Mouse (Mus musculus) ES-Bruce4 (cell line): ENCODE measurements around the gene Ror2. TPM values are rescaled to one million over a fixed set of nuclear protein-coding genes. Genes with fewer than 3 reads are reported as not detected.

Experiments
- H3K27ac ChIP-seq: 2 replicates; pipeline ENCODE4 v1.5.1; 2012; ENCODE audit warnings: low read length, inconsistent platforms; ENCODE audit not compliant: insufficient read depth
- H3K27me3 ChIP-seq: 2 replicates; pipeline ENCODE4 v1.6.1; 2012; ENCODE audit warnings: mild to moderate bottlenecking, low read length, inconsistent platforms; ENCODE audit not compliant: control insufficient read depth, poor library complexity, insufficient read depth, severe bottlenecking
- H3K36me3 ChIP-seq: 2 replicates; pipeline ENCODE4 v1.6.1; 2012; ENCODE audit warnings: inconsistent platforms, mild to moderate bottlenecking, low read length, moderate library complexity; ENCODE audit not compliant: control insufficient read depth, poor library complexity, insufficient read depth, severe bottlenecking
- H3K4me1 ChIP-seq: one replicate; pipeline ENCODE4 v1.8.1; 2011; ENCODE audit warnings: low read length; ENCODE audit not compliant: control insufficient read depth, insufficient read depth
- H3K4me3 ChIP-seq: 2 replicates; pipeline ENCODE4 v1.5.1; 2011; ENCODE audit warnings: low read depth, mild to moderate bottlenecking, low read length
- H3K9ac ChIP-seq: 2 replicates; pipeline ENCODE4 v1.6.1; 2012; ENCODE audit warnings: low read depth, mild to moderate bottlenecking, inconsistent platforms; ENCODE audit not compliant: poor library complexity, severe bottlenecking
- H3K9me3 ChIP-seq: replicated peaks from 2 replicates; pipeline ENCODE4 v1.6.1; 2012; ENCODE audit warnings: mild to moderate bottlenecking, low read length, inconsistent platforms; ENCODE audit not compliant: control insufficient read depth, poor library complexity, insufficient read depth, severe bottlenecking
- CTCF ChIP-seq: IDR thresholded peaks from one replicate; pipeline ENCODE4 v1.8.1; 2011; ENCODE audit warnings: low read depth, low read length
- EP300 ChIP-seq: IDR thresholded peaks from 2 replicates; pipeline ENCODE4 v1.6.1; 2011; ENCODE audit warnings: low read depth, low read length; ENCODE audit not compliant: insufficient read depth
- POLR2A ChIP-seq: IDR thresholded peaks from one replicate; pipeline ENCODE4 v1.8.1; 2011; ENCODE audit warnings: low read length; ENCODE audit not compliant: insufficient read depth
- polyA plus RNA-seq: library from polyadenylated mRNA; stranded (reverse); fragments of >200 nt; gene quantifications from 2 replicates; pipeline ENCODE4 v1.2.4, GENCODE M21; 2011; ENCODE audit warnings: low read depth; ENCODE audit not compliant: missing spikeins, insufficient read depth, insufficient read length

Ror2 gene
- polyA plus RNA-seq, 1 experiment = 23.6 TPM

DNA sequence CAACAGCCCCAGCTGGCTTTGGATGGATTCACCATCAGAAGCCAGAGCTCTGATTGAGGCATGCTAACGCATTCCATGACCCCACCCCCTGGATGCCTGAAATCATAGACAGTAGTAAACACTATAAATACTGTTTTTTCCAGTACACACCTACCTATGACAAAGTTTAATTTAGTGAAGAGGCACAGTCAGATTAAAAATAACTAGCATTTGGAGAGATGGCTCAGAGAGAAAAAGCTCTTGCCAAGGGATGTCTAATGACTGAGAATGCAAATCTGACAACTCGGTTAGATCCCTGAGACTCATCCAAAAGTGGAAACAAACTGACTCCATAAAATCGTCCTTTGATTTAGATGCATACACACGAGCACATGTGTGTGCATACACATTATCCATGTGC is 15.4 kb downstream of the Ror2 start:
- Histone ChIP-seq H3K27ac (no peak overlapping the region), H3K27me3 (no peaks in the 10 kb centered on the region), H3K36me3 (no peaks in the 10 kb centered on the region), H3K4me3 (no peak overlapping the region), H3K9me3 (no peaks in the 10 kb centered on the region), H3K9ac (no peak overlapping the region), H3K4me1 (peaks cover 2% of the 10 kb centered on the region)
- TF ChIP-seq EP300 (no peak), CTCF (no peak), POLR2A (no peak)

DNA sequence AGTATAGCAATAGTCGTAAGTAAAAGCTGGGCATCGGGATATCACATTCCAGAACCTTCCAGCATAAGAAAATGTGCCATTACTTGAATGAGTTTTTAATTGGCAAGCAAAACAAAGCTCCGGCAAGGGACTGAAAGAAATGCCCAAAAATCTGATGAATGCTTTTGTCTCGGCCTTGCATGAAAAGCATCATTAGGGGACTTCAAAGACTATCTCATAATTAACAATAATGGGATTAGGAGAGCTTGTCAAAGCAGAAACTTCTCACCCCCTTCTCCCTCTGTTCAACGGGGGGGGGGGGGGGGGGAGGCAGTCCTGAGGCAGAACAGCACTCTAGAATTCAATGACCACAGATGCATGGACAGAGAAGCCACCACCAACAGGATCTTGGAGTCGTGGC is 17.4 kb downstream of the Ror2 start:
- H3K27ac ChIP-seq = no peak overlapping the region

DNA sequence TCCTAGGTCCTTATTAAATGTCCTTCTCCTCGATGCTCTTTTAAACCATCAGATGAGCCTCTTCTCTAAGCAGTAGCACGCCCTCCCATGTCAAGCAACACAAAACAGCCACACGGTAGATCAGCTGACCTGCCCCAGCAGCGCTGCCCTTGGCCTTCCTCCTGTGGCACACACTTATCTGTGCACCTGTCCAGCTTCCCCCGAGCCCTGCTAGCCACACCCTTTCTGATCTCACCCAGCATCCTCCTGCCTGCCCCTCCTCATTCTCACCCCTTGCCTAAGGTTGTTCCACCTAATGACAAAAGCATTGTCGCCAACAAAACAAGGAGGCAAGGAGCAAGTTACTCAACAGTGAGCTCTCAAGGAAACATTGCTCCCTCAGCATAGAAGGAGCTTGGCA is 18.1 kb downstream of the Ror2 start:
- H3K9ac ChIP-seq = no peak overlapping the region
- peaks cover 4% of the 10 kb centered on the region for H3K4me1 ChIP-seq
- H3K9me3 ChIP-seq = no peaks in the 10 kb centered on the region
- H3K27ac ChIP-seq = no peak overlapping the region
- H3K27me3 ChIP-seq = no peaks in the 10 kb centered on the region
- H3K4me3 ChIP-seq = no peak overlapping the region
- no peaks in the 10 kb centered on the region for H3K36me3 ChIP-seq
- TF ChIP-seq POLR2A (no peak), EP300 (no peak), CTCF (no peak)

More for the DNA sequence above, 17.4 kb downstream of the Ror2 start:
- H3K27me3 ChIP-seq = no peaks in the 10 kb centered on the region
- TF ChIP-seq POLR2A (no peak), CTCF (no peak), EP300 (no peak)
- H3K9me3 ChIP-seq = no peaks in the 10 kb centered on the region
- no peak overlapping the region for H3K4me3 ChIP-seq
- peaks cover 2% of the 10 kb centered on the region for H3K4me1 ChIP-seq
- H3K9ac ChIP-seq = no peak overlapping the region
- no peaks in the 10 kb centered on the region for H3K36me3 ChIP-seq

DNA sequence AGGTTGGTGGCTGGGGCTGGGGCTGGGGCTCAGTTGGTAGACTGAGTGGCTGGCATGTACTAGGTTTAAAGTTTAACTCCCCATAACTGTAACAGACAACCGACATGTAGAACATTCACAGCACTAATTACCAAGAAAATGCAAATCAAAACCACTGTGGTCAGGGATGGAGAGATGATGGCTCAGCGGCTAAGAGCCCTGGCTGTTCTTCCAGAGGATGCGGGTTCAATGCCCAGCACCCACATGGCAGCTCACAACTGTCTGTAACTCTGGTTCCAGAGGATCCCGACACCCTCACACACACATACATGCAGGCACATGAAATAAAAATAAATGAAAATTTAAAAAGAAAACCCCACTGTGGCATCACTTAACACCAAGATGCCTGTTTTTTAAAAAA is 18.8 kb downstream of the Ror2 start:
- Histone ChIP-seq H3K4me3 (no peak overlapping the region), H3K27me3 (no peaks in the 10 kb centered on the region), H3K27ac (no peak overlapping the region), H3K36me3 (no peaks in the 10 kb centered on the region), H3K9me3 (no peaks in the 10 kb centered on the region), H3K9ac (no peak overlapping the region), H3K4me1 (peaks cover 4% of the 10 kb centered on the region)
- TF ChIP-seq CTCF = no peak
- no peak for TF ChIP-seq EP300
- TF ChIP-seq POLR2A = no peak

DNA sequence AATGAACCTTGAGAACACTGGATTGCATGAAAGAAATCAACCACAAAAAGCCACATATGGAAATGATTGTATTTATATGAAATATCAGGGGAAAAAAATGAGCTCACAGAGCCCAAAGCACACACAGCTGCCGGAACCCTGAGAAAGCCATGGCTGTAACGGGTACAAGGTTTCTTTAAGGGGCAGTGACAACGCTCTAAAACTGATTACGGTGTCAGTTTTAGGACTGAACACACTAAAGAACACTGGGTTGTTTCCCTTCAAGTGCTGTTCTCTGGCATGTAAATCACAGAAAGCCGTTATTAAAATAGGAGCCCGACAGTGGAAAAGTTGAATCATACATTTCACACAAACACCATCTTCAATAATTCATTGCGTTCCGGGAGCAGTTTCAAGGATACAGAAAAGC is 19.4 kb downstream of the Ror2 start:
- no peaks in the 10 kb centered on the region for H3K27me3 ChIP-seq
- TF ChIP-seq CTCF = no peak
- no peak for TF ChIP-seq EP300
- no peak for TF ChIP-seq POLR2A
- no peak overlapping the region for H3K27ac ChIP-seq
- no peak overlapping the region for H3K9ac ChIP-seq
- H3K4me3 ChIP-seq = no peak overlapping the region
- H3K36me3 ChIP-seq = no peaks in the 10 kb centered on the region
- H3K9me3 ChIP-seq = no peaks in the 10 kb centered on the region
- H3K4me1 ChIP-seq = peaks cover 4% of the 10 kb centered on the region

DNA sequence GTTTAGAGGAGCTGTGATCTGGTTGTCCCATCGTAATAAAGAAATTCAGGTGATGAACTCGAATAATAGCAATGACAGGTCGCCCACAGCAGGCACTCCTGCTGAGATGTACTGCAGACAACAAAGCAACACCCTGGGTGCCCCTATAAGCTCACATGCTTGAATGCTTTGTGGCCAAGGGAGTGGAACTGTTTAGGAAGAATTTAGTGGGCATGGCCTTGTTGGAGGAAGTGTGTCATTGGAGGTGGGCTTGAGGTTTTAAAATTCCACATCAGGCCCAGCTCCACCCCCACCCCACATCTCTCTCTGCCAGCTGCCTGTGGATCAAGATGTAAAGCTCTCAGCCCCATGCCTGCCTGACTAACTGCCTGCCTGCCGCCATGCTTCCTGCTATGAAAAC is 21.0 kb downstream of the Ror2 start:
- TF ChIP-seq EP300 (no peak), CTCF (no peak), POLR2A (no peak)
- H3K27me3 ChIP-seq = no peaks in the 10 kb centered on the region
- no peak overlapping the region for H3K27ac ChIP-seq
- H3K4me3 ChIP-seq = no peak overlapping the region
- no peak overlapping the region for H3K9ac ChIP-seq
- H3K36me3 ChIP-seq = no peaks in the 10 kb centered on the region
- H3K9me3 ChIP-seq = no peaks in the 10 kb centered on the region
- peaks cover 4% of the 10 kb centered on the region for H3K4me1 ChIP-seq
